Mouse (Mus musculus) stomach, postnatal 0 days (tissue): ENCODE results near the gene Gatc. TPM values are rescaled to one million over a fixed set of nuclear protein-coding genes. Genes with fewer than 3 reads are reported as not detected.

Source experiments
- ATAC-seq: fragments of 200-750 bp; cut with Nextera tagmentation; 2 replicates; pipeline ENCODE4 v1.8.0; 2017; ENCODE audit not compliant: low FRiP score, low TSS enrichment
- DNase-seq: peaks from one replicate; pipeline ENCODE4 v3.0.0-alpha.2; 2016; ENCODE audit warnings: low spot score
- H3K27ac ChIP-seq: fragments of 300-500 bp; sonication (generic); replicated peaks from 2 replicates; pipeline ENCODE4 v1.5.1; 2014; ENCODE audit warnings: mild to moderate bottlenecking, control low read depth
- H3K27me3 ChIP-seq: fragments of 300-500 bp; sonication (generic); 2 replicates; pipeline ENCODE4 v1.6.1; 2014; ENCODE audit warnings: low read length; ENCODE audit not compliant: control insufficient read depth, insufficient read depth
- H3K36me3 ChIP-seq: fragments of 300-500 bp; sonication (generic); 2 replicates; pipeline ENCODE4 v1.6.1; 2014; ENCODE audit warnings: low read length, mixed read lengths; ENCODE audit not compliant: control insufficient read depth, insufficient read depth
- H3K4me1 ChIP-seq: fragments of 300-500 bp; sonication (generic); replicated peaks from 2 replicates; pipeline ENCODE4 v1.6.1; 2014; ENCODE audit warnings: antibody characterized with exemption; ENCODE audit not compliant: control insufficient read depth, insufficient read depth
- H3K4me2 ChIP-seq: fragments of 300-500 bp; sonication (generic); replicated peaks from 2 replicates; pipeline ENCODE4 v1.6.1; 2014; ENCODE audit warnings: low read depth, mild to moderate bottlenecking, control low read depth, moderate library complexity
- H3K4me3 ChIP-seq: fragments of 300-500 bp; sonication (generic); 2 replicates; pipeline ENCODE4 v1.5.1; 2014; ENCODE audit warnings: low read depth, low read length, control low read depth
- H3K9ac ChIP-seq: fragments of 300-500 bp; sonication (generic); 2 replicates; pipeline ENCODE4 v1.6.1; 2014; ENCODE audit warnings: mild to moderate bottlenecking, low read length, control low read depth, mixed read lengths
- H3K9me3 ChIP-seq: fragments of 300-500 bp; sonication (generic); 2 replicates; pipeline ENCODE4 v1.6.1; 2016; ENCODE audit warnings: low read length; ENCODE audit not compliant: control insufficient read depth
- CTCF ChIP-seq: IDR thresholded peaks from 2 replicates; pipeline ENCODE4 v1.5.1; 2016; ENCODE audit warnings: antibody characterized with exemption, low read depth, mild to moderate bottlenecking, moderate library complexity
- EP300 ChIP-seq: optimal IDR thresholded peaks from 2 replicates; pipeline ENCODE3; 2016; ENCODE audit warnings: antibody characterized with exemption
- WGBS: fragments of 180-500 bp; shearing (Covaris S2); extraction: QIAGEN DNeasy Blood & Tissue Kit; methylation state at CpG from one replicate; pipeline ENCODE4 v1.1.7; 2014; 5-methylcytosine and 5-hydroxymethylcytosine counted together
- polyA plus RNA-seq: library from polyadenylated mRNA; unstranded; fragments of >200 nt; fragmentation: Nextera tagmentation; extraction: Ambion mirVana; gene quantifications from 2 replicates; pipeline ENCODE4 v1.2.1, GENCODE M21; 2015

Gene Gatc
- polyA plus RNA-seq, 1 experiment from 2014 or later = 12.9 TPM

GRCm38 (mm10) chr5:115371736-115372135 is 30.8 kb upstream of the Gatc start:
- H3K9me3 ChIP-seq = no peaks in the 10 kb centered on the region
- H3K4me1 ChIP-seq = no peaks in the 10 kb centered on the region
- TF ChIP-seq CTCF (no peak), EP300 (no peak)
- H3K27me3 ChIP-seq = no peaks in the 10 kb centered on the region
- peak; percentile 54; the same call in 1 of the 2 replicates for ATAC-seq
- no peak for DNase-seq
- no peaks in the 10 kb centered on the region for H3K36me3 ChIP-seq
- no peak overlapping the region for H3K9ac ChIP-seq
- 50% methylated on average over 9 of the region's 9 CpGs for whole genome bisulfite sequencing
- H3K27ac ChIP-seq = no peak overlapping the region
- H3K4me3 ChIP-seq = no peak overlapping the region
- H3K4me2 ChIP-seq = no peak overlapping the region

GRCm38 (mm10) chr5:115364782-115365181 is 23.8 kb upstream of the Gatc start:
- Histone ChIP-seq H3K36me3 (no peaks in the 10 kb centered on the region), H3K27ac (no peak overlapping the region), H3K4me3 (no peak overlapping the region), H3K4me1 (no peaks in the 10 kb centered on the region), H3K4me2 (no peak overlapping the region), H3K9ac (no peak overlapping the region), H3K27me3 (no peaks in the 10 kb centered on the region), H3K9me3 (no peaks in the 10 kb centered on the region)
- no peak for TF ChIP-seq CTCF
- TF ChIP-seq EP300 = no peak
- DNase-seq = no peak
- ATAC-seq = no peak
- 68% methylated on average over 4 of the region's 4 CpGs for WGBS

GRCm38 (mm10) chr5:115362819-115363714 is 22.1 kb upstream of the Gatc start:
- no peak for TF ChIP-seq EP300
- TF ChIP-seq CTCF = no peak
- no peak overlapping the region for H3K4me2 ChIP-seq
- WGBS = 18% methylated on average over 19 of the region's 19 CpGs
- no peaks in the 10 kb centered on the region for H3K9me3 ChIP-seq
- no peak overlapping the region for H3K4me3 ChIP-seq
- DNase-seq = no peak
- H3K4me1 ChIP-seq = no peaks in the 10 kb centered on the region
- H3K27ac ChIP-seq = no peak overlapping the region
- no peak for ATAC-seq
- no peak overlapping the region for H3K9ac ChIP-seq
- no peaks in the 10 kb centered on the region for H3K36me3 ChIP-seq
- no peaks in the 10 kb centered on the region for H3K27me3 ChIP-seq

- 41% methylated on average over 6 of the region's 7 CpGs for WGBS
- H3K9me3 ChIP-seq = no peaks in the 10 kb centered on the region
These were observed 21.2 kb upstream of the Gatc start for GRCm38 (mm10) chr5:115362216-115362615.

GRCm38 (mm10) chr5:115359851-115360372 is 18.9 kb upstream of the Gatc start:
- Histone ChIP-seq H3K27ac (no peak overlapping the region), H3K4me2 (no peak overlapping the region), H3K27me3 (no peaks in the 10 kb centered on the region), H3K9me3 (no peaks in the 10 kb centered on the region), H3K4me3 (no peak overlapping the region), H3K9ac (no peak overlapping the region), H3K4me1 (no peaks in the 10 kb centered on the region), H3K36me3 (no peaks in the 10 kb centered on the region)
- ATAC-seq = no peak
- 69% methylated on average over 5 of the region's 5 CpGs for WGBS
- DNase-seq = no peak
- TF ChIP-seq EP300 = no peak
- no peak for TF ChIP-seq CTCF

More at GRCm38 (mm10) chr5:115362216-115362615, 21.2 kb upstream of the Gatc start:
- Histone ChIP-seq H3K4me3 (no peak overlapping the region), H3K4me1 (no peaks in the 10 kb centered on the region), H3K27me3 (no peaks in the 10 kb centered on the region), H3K9ac (no peak overlapping the region), H3K36me3 (no peaks in the 10 kb centered on the region), H3K4me2 (no peak overlapping the region), H3K27ac (no peak overlapping the region)
- ATAC-seq (no peak), DNase-seq (no peak)
- TF ChIP-seq CTCF (no peak), EP300 (no peak)

- H3K36me3 ChIP-seq = no peaks in the 10 kb centered on the region
- H3K9ac ChIP-seq = no peak overlapping the region
- ATAC-seq (no peak), DNase-seq (no peak)
- no peak overlapping the region for H3K4me3 ChIP-seq
- WGBS = 83% methylated on average over 8 of the region's 8 CpGs
- no peaks in the 10 kb centered on the region for H3K9me3 ChIP-seq
- TF ChIP-seq EP300 (no peak), CTCF (no peak)
- no peak overlapping the region for H3K27ac ChIP-seq
- no peak overlapping the region for H3K4me2 ChIP-seq
- no peaks in the 10 kb centered on the region for H3K4me1 ChIP-seq
- H3K27me3 ChIP-seq = no peaks in the 10 kb centered on the region
These were observed 18.5 kb upstream of the Gatc start for GRCm38 (mm10) chr5:115359438-115359837.
